Mouse (Mus musculus): ENCODE results near the gene Celf1.
"Not testable (repeated sequence)": the region's sequence is repeated elsewhere in the genome, so short reads cannot be mapped to it uniquely, and the experiment has no call there.

The Celf1 gene

GRCm38 (mm10) chr2:91022266-91022665, 82.1 kb downstream of the Celf1 start:
- DNase-seq (ENCODE audit: low spot score in 2 of 2): not testable (repeated sequence)

- DNase-seq (ENCODE audit: low spot score in 2 of 2): no peak
Measured at GRCm38 (mm10) chr2:91023131-91023530, 82.9 kb downstream of the Celf1 start.

GRCm38 (mm10) chr2:91023956-91024355, 83.8 kb downstream of the Celf1 start:
- no peak for DNase-seq (ENCODE audit: low spot score in 2 of 2)

GRCm38 (mm10) chr2:91025081-91025516, 84.9 kb downstream of the Celf1 start:
- peak; percentile 28 to 30 for DNase-seq (ENCODE audit: low spot score in 2 of 2)

- DNase-seq (ENCODE audit: low spot score in 2 of 2): no peak
Measured at GRCm38 (mm10) chr2:91026491-91026890, 86.3 kb downstream of the Celf1 start.

GRCm38 (mm10) chr2:91027391-91028214, 87.4 kb downstream of the Celf1 start:
- DNase-seq (ENCODE audit: low spot score in 2 of 2): no peak

- DNase-seq (ENCODE audit: low spot score in 2 of 2): no peak
Measured at GRCm38 (mm10) chr2:91031216-91031615, 91.0 kb downstream of the Celf1 start.

- no peak for DNase-seq (ENCODE audit: low spot score in 2 of 2)
Measured at GRCm38 (mm10) chr2:91033000-91033399, 92.8 kb downstream of the Celf1 start.

- no peak for DNase-seq (ENCODE audit: low spot score in 2 of 2)
Measured at GRCm38 (mm10) chr2:91035385-91035784, 95.2 kb downstream of the Celf1 start, which contains the start of gene Rapsn. TSS of gene Rapsn (plus strand) at chr2:91035620.

GRCm38 (mm10) chr2:91041786-91042185, 101.6 kb downstream of the Celf1 start:
- no peak for DNase-seq (ENCODE audit: low spot score in 2 of 2)

GRCm38 (mm10) chr2:91042651-91043398, 102.6 kb downstream of the Celf1 start:
- DNase-seq (ENCODE audit: low spot score in 2 of 2): no peak

GRCm38 (mm10) chr2:91044727-91045126, 104.5 kb downstream of the Celf1 start:
- no peak for DNase-seq (ENCODE audit: low spot score in 2 of 2)

GRCm38 (mm10) chr2:91045805-91046204, 105.6 kb downstream of the Celf1 start:
- DNase-seq (ENCODE audit: low spot score in 2 of 2): not testable (repeated sequence)

- DNase-seq (ENCODE audit: low spot score in 2 of 2): no peak
Measured at GRCm38 (mm10) chr2:91047359-91047758, 107.2 kb downstream of the Celf1 start.

GRCm38 (mm10) chr2:91051917-91052316, 111.7 kb downstream of the Celf1 start:
- DNase-seq (ENCODE audit: low spot score in 2 of 2): no peak

- no peak for DNase-seq (ENCODE audit: low spot score in 2 of 2)
Measured at GRCm38 (mm10) chr2:91052752-91053151, 112.6 kb downstream of the Celf1 start.

GRCm38 (mm10) chr2:91053181-91053933, 113.2 kb downstream of the Celf1 start:
- no peak for DNase-seq (ENCODE audit: low spot score in 2 of 2)

GRCm38 (mm10) chr2:91053934-91054382, 113.8 kb downstream of the Celf1 start, which contains the start of gene Psmc3:
TSS of gene Psmc3 (plus strand) at chr2:91054009.
- peak; percentile 94 to 95 for DNase-seq (ENCODE audit: low spot score in 2 of 2)

- no peak for DNase-seq (ENCODE audit: low spot score in 2 of 2)
Measured at GRCm38 (mm10) chr2:91058435-91058834, 118.3 kb downstream of the Celf1 start.

- no peak for DNase-seq (ENCODE audit: low spot score in 2 of 2)
Measured at GRCm38 (mm10) chr2:91059376-91059775, 119.2 kb downstream of the Celf1 start.

GRCm38 (mm10) chr2:91060544-91061355, 120.6 kb downstream of the Celf1 start:
- DNase-seq (ENCODE audit: low spot score in 2 of 2): peak; percentile 62 to 68

Data from right cerebral cortex, postnatal 36 days (tissue).